Mouse (Mus musculus): ENCODE measurements around the gene Tppp3. TPM values are rescaled to one million over a fixed set of nuclear protein-coding genes. Genes with fewer than 3 reads are reported as not detected.

Gene Tppp3
- polyA plus RNA-seq, 1 experiment from 2014 or later, result 35.7 TPM

DNA sequence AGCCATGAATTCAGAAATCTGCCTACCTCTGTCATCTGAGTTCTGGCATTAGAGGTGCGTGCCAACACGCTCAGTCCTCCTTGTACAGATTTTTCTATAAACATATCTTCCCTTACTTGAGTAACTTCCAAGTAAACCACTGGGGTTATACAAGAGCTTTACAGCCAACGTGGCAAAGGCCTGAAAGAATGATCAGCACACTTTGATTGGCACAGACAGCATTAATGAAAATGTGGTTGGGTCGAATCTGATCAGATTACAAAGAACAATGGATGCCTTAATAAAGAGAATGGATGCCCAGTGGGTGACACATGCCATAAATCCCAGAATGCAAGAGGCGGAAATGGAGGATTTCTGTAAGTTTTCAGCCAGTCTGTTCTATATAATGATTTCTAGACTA, 35.1 kb downstream of the Tppp3 start:
- H3K4me3 ChIP-seq, result no peak overlapping the region
- peaks cover 23% of the 10 kb centered on the region for H3K4me1 ChIP-seq
- DNase-seq (ENCODE audit: low spot score), result no peak
- H3K9me3 ChIP-seq, result no peaks in the 10 kb centered on the region
- no peak overlapping the region for H3K27ac ChIP-seq (replicated peaks)
- H3K36me3 ChIP-seq (replicated peaks), result no peaks in the 10 kb centered on the region
- 0 out of 2 replicates have a peak, but pooled peaks cover 4% of the 10 kb centered on the region for H3K27me3 ChIP-seq (replicated peaks; ENCODE audit: low read depth, poor library complexity, severe bottlenecking)
- 76% methylated on average over 5 of the region's 5 CpGs for WGBS

DNA sequence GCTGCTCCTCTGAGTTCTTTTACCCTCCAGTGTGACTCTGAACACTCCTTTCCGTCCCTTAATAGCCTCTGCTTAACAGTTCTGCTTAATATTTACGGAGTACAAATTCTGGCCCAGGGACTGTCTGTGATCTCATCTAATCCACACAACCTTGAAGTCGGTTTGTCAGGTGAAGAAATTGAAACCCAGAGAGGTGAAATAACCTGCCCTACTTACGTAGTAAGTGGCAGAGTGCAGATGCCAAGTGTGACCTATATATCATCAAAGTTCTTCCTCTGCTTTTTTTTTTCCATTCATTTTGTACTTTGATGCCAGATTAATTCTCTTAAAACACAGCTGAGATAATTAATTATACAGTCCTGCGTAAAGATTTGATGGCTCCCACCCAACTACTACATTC, 37.2 kb downstream of the Tppp3 start:
- no peak for DNase-seq (ENCODE audit: low spot score)
- WGBS, result 80% methylated on average over 5 of the region's 5 CpGs
- H3K4me3 ChIP-seq, result no peak overlapping the region
- no peak overlapping the region for H3K27ac ChIP-seq (replicated peaks)
- no peaks in the 10 kb centered on the region for H3K9me3 ChIP-seq
- no peaks in the 10 kb centered on the region for H3K27me3 ChIP-seq (replicated peaks; ENCODE audit: low read depth, poor library complexity, severe bottlenecking)
- H3K4me1 ChIP-seq, result peaks cover 23% of the 10 kb centered on the region
- H3K36me3 ChIP-seq (replicated peaks), result no peaks in the 10 kb centered on the region

- Histone ChIP-seq H3K27ac (replicated peaks) (peak overlapping the region; percentile 41; the same call in 1 of the 2 replicates), H3K4me3 (no peak overlapping the region), H3K9me3 (no peaks in the 10 kb centered on the region), H3K4me1 (peaks cover 23% of the 10 kb centered on the region), H3K27me3 (replicated peaks; ENCODE audit: low read depth, poor library complexity, severe bottlenecking) (no peaks in the 10 kb centered on the region), H3K36me3 (replicated peaks) (no peaks in the 10 kb centered on the region)
- no peak for DNase-seq (ENCODE audit: low spot score)
- WGBS, result 55% methylated on average over 5 of the region's 5 CpGs
Measured at GRCm38 (mm10) chr8:105433511-105433910, 37.8 kb downstream of the Tppp3 start.

DNA sequence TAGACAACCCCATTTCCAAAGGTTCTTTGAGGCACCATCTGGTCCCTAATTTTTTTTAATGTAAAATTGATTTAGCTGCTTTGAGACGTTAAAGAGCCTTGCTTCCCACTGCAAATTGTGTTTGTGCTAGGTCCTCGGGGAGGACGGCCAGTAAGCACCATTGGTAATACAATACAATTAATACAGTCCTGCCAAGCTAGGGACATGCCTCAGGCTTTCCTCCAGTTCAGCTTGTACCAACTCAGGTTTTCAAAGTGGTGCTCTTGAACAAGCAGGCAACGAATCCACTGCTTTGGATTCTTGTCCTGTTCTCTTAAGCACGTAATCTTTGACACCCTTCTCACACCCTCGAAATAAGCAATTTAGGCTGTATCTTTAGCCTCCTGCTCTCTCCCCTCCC, 38.3 kb downstream of the Tppp3 start:
- no peaks in the 10 kb centered on the region for H3K9me3 ChIP-seq
- H3K4me1 ChIP-seq, result peaks cover 23% of the 10 kb centered on the region
- H3K4me3 ChIP-seq, result no peak overlapping the region
- H3K27me3 ChIP-seq (replicated peaks; ENCODE audit: low read depth, poor library complexity, severe bottlenecking), result no peaks in the 10 kb centered on the region
- peak overlapping the region; percentile 41; the same call in 1 of the 2 replicates for H3K27ac ChIP-seq (replicated peaks)
- 42% methylated on average over 6 of the region's 6 CpGs for WGBS
- no peaks in the 10 kb centered on the region for H3K36me3 ChIP-seq (replicated peaks)
- DNase-seq (ENCODE audit: low spot score), result no peak

GRCm38 (mm10) chr8:105431743-105432515, 39.4 kb downstream of the Tppp3 start:
- Histone ChIP-seq H3K27me3 (replicated peaks; ENCODE audit: low read depth, poor library complexity, severe bottlenecking) (no peaks in the 10 kb centered on the region), H3K27ac (replicated peaks) (no peak overlapping the region), H3K4me1 (peaks cover 23% of the 10 kb centered on the region), H3K36me3 (replicated peaks) (no peaks in the 10 kb centered on the region), H3K4me3 (no peak overlapping the region), H3K9me3 (no peaks in the 10 kb centered on the region)
- DNase-seq (ENCODE audit: low spot score), result no peak
- 55% methylated on average over 7 of the region's 7 CpGs for WGBS

DNA sequence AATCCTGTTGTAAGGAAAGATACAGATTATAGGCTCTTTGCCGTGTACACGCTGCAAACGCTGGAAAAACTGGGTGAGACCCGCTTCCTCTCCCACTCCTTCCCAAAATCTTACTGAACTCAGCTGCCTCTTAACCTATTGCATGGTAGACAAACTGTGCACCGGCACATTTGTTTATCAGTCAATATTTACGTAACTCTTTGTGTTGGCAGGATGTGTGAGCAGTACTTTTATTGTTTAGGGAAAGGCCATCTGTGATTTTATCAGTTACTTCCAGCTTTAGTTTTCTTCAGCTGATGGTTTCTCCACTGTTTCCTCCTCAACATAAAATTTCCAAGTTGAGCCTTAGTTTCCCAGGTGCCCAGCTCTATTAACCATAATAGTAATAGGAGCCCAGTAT, 44.4 kb downstream of the Tppp3 start:
- no peaks in the 10 kb centered on the region for H3K27me3 ChIP-seq (replicated peaks; ENCODE audit: low read depth, poor library complexity, severe bottlenecking)
- peaks cover 3% of the 10 kb centered on the region; the same call in 1 of the 2 replicates for H3K4me1 ChIP-seq
- no peaks in the 10 kb centered on the region for H3K9me3 ChIP-seq
- H3K36me3 ChIP-seq (replicated peaks), result no peaks in the 10 kb centered on the region
- no peak overlapping the region for H3K27ac ChIP-seq (replicated peaks)
- no peak overlapping the region for H3K4me3 ChIP-seq
- 78% methylated on average over 6 of the region's 6 CpGs for WGBS
- no peak for DNase-seq (ENCODE audit: low spot score)

- Histone ChIP-seq H3K36me3 (replicated peaks) (no peaks in the 10 kb centered on the region), H3K4me1 (no peaks in the 10 kb centered on the region)
- no peak for DNase-seq (ENCODE audit: low spot score)
Measured at GRCm38 (mm10) chr8:105422006-105422405, 49.3 kb downstream of the Tppp3 start.

DNA sequence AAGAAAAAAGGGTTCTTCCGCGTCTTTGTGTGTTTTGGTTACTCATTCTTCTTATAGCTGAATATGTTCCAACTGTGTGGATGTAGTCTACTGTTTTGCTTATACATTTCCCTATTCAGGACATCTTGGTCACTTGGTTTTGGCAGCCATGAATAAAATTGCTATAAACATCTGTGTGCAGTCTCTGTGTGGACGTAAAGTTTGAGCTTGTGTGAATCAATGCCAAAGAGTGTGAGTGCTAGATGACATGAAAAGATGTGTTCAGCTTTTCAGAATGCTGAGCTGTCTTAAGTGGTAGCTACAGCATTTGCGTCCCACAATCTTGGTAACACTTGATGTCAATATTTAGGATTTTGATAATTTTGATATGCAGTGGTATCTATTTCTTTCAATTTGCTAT, 51.5 kb downstream of the Tppp3 start:
- H3K27me3 ChIP-seq (replicated peaks; ENCODE audit: low read depth, poor library complexity, severe bottlenecking), result peaks cover 5% of the 10 kb centered on the region; the same call in 1 of the 2 replicates
- WGBS, result 91% methylated on average over 4 of the region's 4 CpGs

More at GRCm38 (mm10) chr8:105422006-105422405, 49.3 kb downstream of the Tppp3 start:
- no peaks in the 10 kb centered on the region for H3K9me3 ChIP-seq
- 66% methylated on average over 1 of the region's 1 CpGs for WGBS
- H3K4me3 ChIP-seq, result no peak overlapping the region
- H3K27ac ChIP-seq (replicated peaks), result no peak overlapping the region
- H3K27me3 ChIP-seq (replicated peaks; ENCODE audit: low read depth, poor library complexity, severe bottlenecking), result no peaks in the 10 kb centered on the region

DNA sequence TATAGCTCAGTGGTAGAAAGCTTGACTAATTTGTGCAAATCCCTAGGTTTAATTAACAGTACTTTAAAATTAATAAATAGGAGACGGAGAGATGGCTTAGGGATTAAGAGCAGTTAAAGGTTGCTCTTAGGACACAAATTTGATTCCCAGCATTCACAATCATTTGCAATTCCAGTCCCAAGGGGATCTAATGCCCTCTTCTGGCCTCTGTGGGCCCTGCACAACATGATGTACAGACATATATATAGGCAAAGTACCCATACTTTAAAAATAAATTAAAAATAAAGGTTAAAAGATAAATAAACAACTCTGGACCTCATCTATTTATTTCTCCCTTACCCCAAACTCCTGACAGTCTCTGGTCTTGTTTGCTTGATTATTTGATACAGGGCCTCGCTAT, 52.3 kb downstream of the Tppp3 start:
- H3K9me3 ChIP-seq, result no peaks in the 10 kb centered on the region
- peaks cover 1% of the 10 kb centered on the region for H3K4me1 ChIP-seq
- H3K4me3 ChIP-seq, result no peak overlapping the region
- 74% methylated on average over 2 of the region's 2 CpGs for WGBS
- peaks cover 13% of the 10 kb centered on the region for H3K27me3 ChIP-seq (replicated peaks; ENCODE audit: low read depth, poor library complexity, severe bottlenecking)
- H3K27ac ChIP-seq (replicated peaks), result no peak overlapping the region
- no peaks in the 10 kb centered on the region for H3K36me3 ChIP-seq (replicated peaks)
- DNase-seq (ENCODE audit: low spot score), result no peak

More for the DNA sequence above, 51.5 kb downstream of the Tppp3 start:
- Histone ChIP-seq H3K4me3 (no peak overlapping the region), H3K9me3 (no peaks in the 10 kb centered on the region), H3K36me3 (replicated peaks) (no peaks in the 10 kb centered on the region), H3K27ac (replicated peaks) (no peak overlapping the region), H3K4me1 (no peaks in the 10 kb centered on the region)
- no peak for DNase-seq (ENCODE audit: low spot score)

Other genes starting within 250 kb of the Tppp3 start
- gene D230025D16Rik, start 246.4 kb downstream of the Tppp3 start, polyA plus RNA-seq (2016; fragmentation: Nextera tagmentation; extraction: Ambion mirVana), result 25.9 and 27.1 TPM in 2 replicates
- 1.6 and 1.7 TPM in 2 replicates for gene B3gnt9, start 216.4 kb downstream of the Tppp3 start, polyA plus RNA-seq (2016; fragmentation: Nextera tagmentation; extraction: Ambion mirVana)
- 14.6 and 16.7 TPM in 2 replicates for gene Tradd, start 206.9 kb downstream of the Tppp3 start, polyA plus RNA-seq (2016; fragmentation: Nextera tagmentation; extraction: Ambion mirVana)
- gene Fbxl8, start 206.9 kb downstream of the Tppp3 start, polyA plus RNA-seq (2016; fragmentation: Nextera tagmentation; extraction: Ambion mirVana), result 0.63 and 0.92 TPM in 2 replicates
- gene Hsf4, start 201.7 kb downstream of the Tppp3 start, polyA plus RNA-seq (2016; fragmentation: Nextera tagmentation; extraction: Ambion mirVana), result 0.21 TPM in 1 of 2 replicates, not detected in the other
- gene Nol3, start 195.4 kb downstream of the Tppp3 start, polyA plus RNA-seq (2016; fragmentation: Nextera tagmentation; extraction: Ambion mirVana), result 0.62 and 0.69 TPM in 2 replicates
- 20.7 and 23.9 TPM in 2 replicates for gene 4931428F04Rik, start 181.7 kb downstream of the Tppp3 start, polyA plus RNA-seq (2016; fragmentation: Nextera tagmentation; extraction: Ambion mirVana)
- gene Exoc3l, start 175.4 kb downstream of the Tppp3 start, polyA plus RNA-seq (2016; fragmentation: Nextera tagmentation; extraction: Ambion mirVana), result 9.9 and 11.6 TPM in 2 replicates
- gene E2f4, start 173.9 kb downstream of the Tppp3 start, polyA plus RNA-seq (2016; fragmentation: Nextera tagmentation; extraction: Ambion mirVana), result 125 and 138 TPM in 2 replicates
- gene Elmo3, start 165.9 kb downstream of the Tppp3 start, polyA plus RNA-seq (2016; fragmentation: Nextera tagmentation; extraction: Ambion mirVana), result 2.7 and 3.5 TPM in 2 replicates
- gene Lrrc29, start 145.2 kb downstream of the Tppp3 start, polyA plus RNA-seq (2016; fragmentation: Nextera tagmentation; extraction: Ambion mirVana), result 1.3 TPM in 2 replicates
- gene Tmem208, start 145.2 kb downstream of the Tppp3 start, polyA plus RNA-seq (2016; fragmentation: Nextera tagmentation; extraction: Ambion mirVana), result 93.0 and 99.4 TPM in 2 replicates
- gene Fhod1, start 123.6 kb downstream of the Tppp3 start, polyA plus RNA-seq (2016; fragmentation: Nextera tagmentation; extraction: Ambion mirVana), result 2.9 and 3.3 TPM in 2 replicates
- 5.5 and 5.7 TPM in 2 replicates for gene Slc9a5, start 122.7 kb downstream of the Tppp3 start, polyA plus RNA-seq (2016; fragmentation: Nextera tagmentation; extraction: Ambion mirVana)
- 0.34 and 0.83 TPM in 2 replicates for gene Plekhg4, start 98.3 kb downstream of the Tppp3 start, polyA plus RNA-seq (2016; fragmentation: Nextera tagmentation; extraction: Ambion mirVana)
- gene Kctd19, start 58.0 kb downstream of the Tppp3 start, polyA plus RNA-seq (2016; fragmentation: Nextera tagmentation; extraction: Ambion mirVana), result 0.08 and 0.16 TPM in 2 replicates
- 0.29 and 0.67 TPM in 2 replicates for gene Lrrc36, start 58.0 kb downstream of the Tppp3 start, polyA plus RNA-seq (2016; fragmentation: Nextera tagmentation; extraction: Ambion mirVana)
- gene Zdhhc1, start 25.4 kb upstream of the Tppp3 start, polyA plus RNA-seq (2016; fragmentation: Nextera tagmentation; extraction: Ambion mirVana), result 19.2 and 20.5 TPM in 2 replicates
- 18.8 and 22.2 TPM in 2 replicates for gene Hsd11b2, start 47.2 kb upstream of the Tppp3 start, polyA plus RNA-seq (2016; fragmentation: Nextera tagmentation; extraction: Ambion mirVana)
- gene Atp6v0d1, start 94.5 kb upstream of the Tppp3 start, polyA plus RNA-seq (2016; fragmentation: Nextera tagmentation; extraction: Ambion mirVana), result 64.7 and 64.9 TPM in 2 replicates
- gene Ripor1, start 133.7 kb upstream of the Tppp3 start, polyA plus RNA-seq (2016; fragmentation: Nextera tagmentation; extraction: Ambion mirVana), result 13.5 and 15.9 TPM in 2 replicates
- 136 and 137 TPM in 2 replicates for gene Ctcf, start 165.0 kb upstream of the Tppp3 start, polyA plus RNA-seq (2016; fragmentation: Nextera tagmentation; extraction: Ambion mirVana)
- 0.59 and 0.64 TPM in 2 replicates for gene Agrp, start 165.9 kb upstream of the Tppp3 start, polyA plus RNA-seq (2016; fragmentation: Nextera tagmentation; extraction: Ambion mirVana)
- 1.5 TPM in 2 replicates for gene Carmil2, start 214.7 kb upstream of the Tppp3 start, polyA plus RNA-seq (2016; fragmentation: Nextera tagmentation; extraction: Ambion mirVana)
- gene Acd, start 229.6 kb upstream of the Tppp3 start, polyA plus RNA-seq (2016; fragmentation: Nextera tagmentation; extraction: Ambion mirVana), result 67.7 and 72.6 TPM in 2 replicates
- 15.1 and 16.8 TPM in 2 replicates for gene Pard6a, start 229.6 kb upstream of the Tppp3 start, polyA plus RNA-seq (2016; fragmentation: Nextera tagmentation; extraction: Ambion mirVana)
- gene 4933405L10Rik, start 236.1 kb upstream of the Tppp3 start, polyA plus RNA-seq (2016; fragmentation: Nextera tagmentation; extraction: Ambion mirVana), result not detected in 2 replicates
- 49.3 and 54.0 TPM in 2 replicates for gene Enkd1, start 236.7 kb upstream of the Tppp3 start, polyA plus RNA-seq (2016; fragmentation: Nextera tagmentation; extraction: Ambion mirVana)